Mouse (Mus musculus) E14TG2a.4 (cell line): ENCODE data around the gene Nfib.
A peak's percentile ranks its signal among the peaks of the same experiment; 100 is the strongest.

Experiments
- H3K27me3 ChIP-seq: 2 replicates; pipeline ENCODE4 v1.6.1; 2014; ENCODE audit warnings: low read length, control low read depth; ENCODE audit not compliant: insufficient read depth
- H3K36me3 ChIP-seq: 2 replicates; pipeline ENCODE4 v1.6.1; 2014; ENCODE audit warnings: low read length, control low read depth; ENCODE audit not compliant: insufficient read depth
- H3K4me1 ChIP-seq: replicated peaks from 2 replicates; pipeline ENCODE4 v1.6.1; 2014; ENCODE audit warnings: low read depth, low read length, control low read depth
- H3K4me3 ChIP-seq: replicated peaks from 2 replicates; pipeline ENCODE4 v1.5.1; 2014; ENCODE audit warnings: mild to moderate bottlenecking, low read length
- H3K9me3 ChIP-seq: 2 replicates; pipeline ENCODE4 v1.6.1; 2014; ENCODE audit warnings: low read length, control low read depth
- CTCF ChIP-seq: conservative IDR thresholded peaks from 2 replicates; pipeline ENCODE4 v1.5.1; 2014; ENCODE audit warnings: low read length
- NANOG ChIP-seq: IDR thresholded peaks from 2 replicates; pipeline ENCODE4 v1.6.1; 2014; ENCODE audit warnings: borderline replicate concordance, low read length, mixed read lengths
- POU5F1 ChIP-seq: IDR thresholded peaks from 2 replicates; pipeline ENCODE4 v1.6.1; 2014; ENCODE audit warnings: low read length, borderline replicate concordance

Gene Nfib

GRCm38 (mm10) chr4:82624285-82625045 lies 81.1 kb downstream of the Nfib start:
- Histone ChIP-seq H3K36me3 (no peaks in the 10 kb centered on the region), H3K4me3 (no peak overlapping the region), H3K27me3 (no peaks in the 10 kb centered on the region), H3K4me1 (no peaks in the 10 kb centered on the region), H3K9me3 (peaks cover 17% of the 10 kb centered on the region)
- TF ChIP-seq CTCF (no peak), POU5F1 (no peak), NANOG (no peak)

DNA sequence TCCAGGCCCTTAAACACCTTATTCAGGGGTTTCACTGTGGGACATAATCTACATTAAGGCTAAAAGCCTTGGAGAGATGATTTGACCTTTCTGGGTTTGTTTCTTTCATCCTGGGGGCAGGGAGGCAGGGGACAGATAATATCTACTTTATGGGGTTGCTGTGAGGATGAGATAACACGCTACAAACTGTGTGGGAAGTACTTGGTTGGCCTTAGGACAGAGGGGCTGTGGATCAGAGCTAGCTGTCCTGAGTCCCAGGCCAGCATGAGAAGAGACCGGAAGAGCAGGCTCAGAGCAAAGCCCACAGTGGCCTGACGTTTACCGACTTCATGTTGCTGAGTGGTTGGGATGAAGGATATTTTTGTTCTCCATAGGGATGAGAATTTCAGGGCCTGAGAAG lies 81.7 kb downstream of the Nfib start:
- H3K36me3 ChIP-seq: no peaks in the 10 kb centered on the region

DNA sequence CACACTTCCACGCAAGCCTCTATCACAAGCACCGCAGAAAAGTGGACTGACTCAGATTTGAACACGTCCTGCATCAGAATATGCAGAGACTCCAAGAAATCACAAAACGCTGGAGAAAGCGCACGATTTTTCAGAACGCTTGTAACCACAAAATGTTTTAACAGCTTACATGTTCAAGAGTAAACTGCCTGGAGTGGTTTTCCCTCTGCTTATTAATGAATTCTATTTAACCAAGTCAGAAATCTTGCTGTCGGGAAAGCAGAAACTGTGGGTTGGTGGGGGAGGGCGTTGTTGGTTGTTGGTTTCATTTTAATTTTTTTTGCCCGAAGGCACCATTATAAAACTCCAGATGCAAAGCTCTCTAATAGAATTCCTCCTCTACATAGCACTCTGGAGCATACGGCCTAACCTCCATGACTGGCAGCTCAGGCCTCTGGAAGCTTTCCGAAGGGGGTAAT lies 82.4 kb downstream of the Nfib start:
- H3K4me3 ChIP-seq: no peak overlapping the region
- no peaks in the 10 kb centered on the region for H3K36me3 ChIP-seq
- TF ChIP-seq NANOG (no peak), POU5F1 (no peak), CTCF (no peak)

More for the DNA sequence above, 81.7 kb downstream of the Nfib start:
- Histone ChIP-seq H3K9me3 (peaks cover 17% of the 10 kb centered on the region), H3K27me3 (no peaks in the 10 kb centered on the region), H3K4me1 (no peaks in the 10 kb centered on the region), H3K4me3 (no peak overlapping the region)
- TF ChIP-seq NANOG (no peak), POU5F1 (no peak), CTCF (no peak)

GRCm38 (mm10) chr4:82622321-82622836 lies 83.2 kb downstream of the Nfib start:
- H3K27me3 ChIP-seq: no peaks in the 10 kb centered on the region
- H3K4me1 ChIP-seq: no peaks in the 10 kb centered on the region
- peaks cover 17% of the 10 kb centered on the region for H3K9me3 ChIP-seq
- TF ChIP-seq CTCF: no peak
- no peak overlapping the region for H3K4me3 ChIP-seq
- H3K36me3 ChIP-seq: no peaks in the 10 kb centered on the region

More for the DNA sequence above, 82.4 kb downstream of the Nfib start:
- no peaks in the 10 kb centered on the region for H3K4me1 ChIP-seq
- H3K27me3 ChIP-seq: no peaks in the 10 kb centered on the region
- H3K9me3 ChIP-seq: peaks cover 17% of the 10 kb centered on the region

- Histone ChIP-seq H3K36me3 (no peaks in the 10 kb centered on the region), H3K4me1 (no peaks in the 10 kb centered on the region), H3K4me3 (peak overlapping the region; percentile 37), H3K9me3 (peaks cover 5% of the 10 kb centered on the region), H3K27me3 (no peaks in the 10 kb centered on the region)
- no peak for TF ChIP-seq POU5F1
- TF ChIP-seq NANOG: no peak
- TF ChIP-seq CTCF: peak; percentile 13; the same call in 1 of the 2 replicates
Measured at GRCm38 (mm10) chr4:82619539-82619941, 86.0 kb downstream of the Nfib start.

GRCm38 (mm10) chr4:82619003-82619402 lies 86.5 kb downstream of the Nfib start:
- Histone ChIP-seq H3K9me3 (no peaks in the 10 kb centered on the region), H3K4me3 (no peak overlapping the region)
- TF ChIP-seq NANOG (no peak), CTCF (no peak), POU5F1 (no peak)

DNA sequence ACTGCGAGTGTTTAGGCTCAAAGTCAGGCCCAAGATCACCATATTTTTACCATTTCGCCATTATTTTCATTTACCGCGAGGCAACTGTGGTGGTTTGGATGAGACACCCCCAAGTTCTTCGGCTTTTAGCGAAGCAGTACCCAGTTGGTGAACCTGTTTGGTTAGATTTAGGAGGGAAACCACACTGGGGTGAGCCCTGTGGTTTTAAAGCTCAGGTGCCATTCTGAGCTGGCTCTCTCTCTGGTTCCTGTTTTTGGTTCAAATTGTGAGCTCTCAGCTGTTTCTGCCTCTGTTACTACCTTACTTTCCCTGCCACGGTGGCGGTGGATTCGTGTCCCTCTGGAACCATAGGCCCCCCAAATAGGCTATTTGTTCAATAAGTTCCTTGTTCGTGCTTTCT lies 88.3 kb downstream of the Nfib start:
- Histone ChIP-seq H3K4me3 (no peak overlapping the region), H3K4me1 (no peaks in the 10 kb centered on the region), H3K9me3 (no peaks in the 10 kb centered on the region), H3K27me3 (no peaks in the 10 kb centered on the region), H3K36me3 (no peaks in the 10 kb centered on the region)
- no peak for TF ChIP-seq CTCF
- TF ChIP-seq NANOG: no peak
- no peak for TF ChIP-seq POU5F1

More at GRCm38 (mm10) chr4:82619003-82619402, 86.5 kb downstream of the Nfib start:
- Histone ChIP-seq H3K36me3 (no peaks in the 10 kb centered on the region), H3K27me3 (no peaks in the 10 kb centered on the region), H3K4me1 (no peaks in the 10 kb centered on the region)

- TF ChIP-seq POU5F1 (no peak), NANOG (no peak), CTCF (no peak)
- no peaks in the 10 kb centered on the region for H3K36me3 ChIP-seq
- H3K27me3 ChIP-seq: no peaks in the 10 kb centered on the region; the same call in 1 of the 2 replicates
Measured at GRCm38 (mm10) chr4:82615712-82616111, 89.8 kb downstream of the Nfib start.

DNA sequence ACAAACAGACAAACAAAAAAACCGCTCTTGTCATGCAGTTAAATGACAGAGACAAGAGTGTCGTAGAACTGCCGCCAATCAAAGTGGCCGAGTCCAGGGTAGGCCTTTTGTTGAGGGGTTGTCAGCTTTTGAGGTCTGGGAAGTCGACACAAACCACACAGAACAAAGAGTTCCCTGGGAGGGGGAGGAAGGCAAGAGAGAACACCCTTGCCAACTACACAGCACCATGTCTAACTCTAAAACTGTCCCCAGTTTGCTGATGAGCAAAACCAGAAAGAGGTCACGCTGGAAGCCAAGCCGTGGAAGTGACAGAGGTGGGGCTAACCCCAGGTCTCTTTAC lies 91.1 kb downstream of the Nfib start:
- H3K4me1 ChIP-seq: no peaks in the 10 kb centered on the region
- H3K36me3 ChIP-seq: no peaks in the 10 kb centered on the region
- no peaks in the 10 kb centered on the region for H3K9me3 ChIP-seq
- H3K4me3 ChIP-seq: no peak overlapping the region
- no peak for TF ChIP-seq POU5F1
- TF ChIP-seq CTCF: no peak
- TF ChIP-seq NANOG: no peak
- H3K27me3 ChIP-seq: no peaks in the 10 kb centered on the region; the same call in 1 of the 2 replicates

More at GRCm38 (mm10) chr4:82615712-82616111, 89.8 kb downstream of the Nfib start:
- Histone ChIP-seq H3K9me3 (no peaks in the 10 kb centered on the region), H3K4me3 (no peak overlapping the region), H3K4me1 (no peaks in the 10 kb centered on the region)
